19 mouse cellular contexts compared by ENCODE assay signal in genomic region chr4:142758102-142758501, GRCm38 (mm10).
"Had no signal": no experiment of that assay in that cellular context is flagged by ENCODE, and none has a peak within 500 bp of the region (broad histone marks: within the 10 kb centered on the region; RNA-seq: fewer than 3 reads in every experiment).

No protein-coding gene starts in this region.

- H3K4me2 ChIP-seq: limb, embryonic 12.5 days; limb, embryonic 15.5 days; liver, embryonic 11.5 days; lung, embryonic 14.5 days; midbrain, embryonic 13.5 days; neural tube, embryonic 13.5 days had no signal

- H3K9me3 ChIP-seq: limb, embryonic 12.5 days; limb, embryonic 15.5 days; midbrain, embryonic 10.5 days; midbrain, embryonic 13.5 days; neural tube, embryonic 13.5 days had no signal

- H3K9ac ChIP-seq: limb, embryonic 12.5 days; limb, embryonic 15.5 days; liver, embryonic 14.5 days; liver, postnatal 0 days; lung, embryonic 14.5 days; midbrain, embryonic 13.5 days; neural tube, embryonic 13.5 days had no signal

- H3K27me3 ChIP-seq: limb, embryonic 15.5 days; megakaryocyte, embryonic 14.5 days had no signal

- ATAC-seq: liver, postnatal 0 days; lung, postnatal 0 days; midbrain, embryonic 13.5 days; midbrain, embryonic 16.5 days had no signal

- H3K4me1 ChIP-seq: limb, embryonic 15.5 days; megakaryocyte, embryonic 14.5 days had no signal

- DNase-seq: kidney, postnatal 14 days; kidney, postnatal 4 days; left cerebral cortex, postnatal 4 days; liver, postnatal 0 days; lung, embryonic 14.5 days; thymus, adult 18-20 months; thymus, postnatal 36 days had no signal

- H3K27ac ChIP-seq: limb, embryonic 12.5 days; limb, embryonic 15.5 days; liver, embryonic 14.5 days; macrophage; midbrain, embryonic 10.5 days; midbrain, embryonic 13.5 days; neural tube, embryonic 13.5 days had no signal

- H3K4me3 ChIP-seq: limb, embryonic 12.5 days; limb, embryonic 15.5 days; megakaryocyte, embryonic 14.5 days; midbrain, embryonic 10.5 days; midbrain, embryonic 13.5 days; myocyte; neural tube, embryonic 13.5 days had no signal

- H3K36me3 ChIP-seq: limb, embryonic 12.5 days; limb, embryonic 15.5 days; midbrain, embryonic 10.5 days; midbrain, embryonic 13.5 days; neural tube, embryonic 13.5 days had no signal
